Mouse (Mus musculus): ENCODE measurements around the gene Rhoa. TPM values are rescaled to one million over a fixed set of nuclear protein-coding genes. Genes with fewer than 3 reads are reported as not detected.

The Rhoa gene
- total and polyA plus RNA-seq, 3 experiments, result 136 to 426 (median 235) TPM

- Histone ChIP-seq H3K4me1 (ENCODE audit: insufficient read depth, low read depth, low read length) (peaks cover 17% of the 10 kb centered on the region), H3K27me3 (ENCODE audit: insufficient read depth, low read length) (peaks cover 4% of the 10 kb centered on the region; the same call in 1 of the 2 replicates), H3K4me3 (ENCODE audit: low read depth, low read length) (no peak overlapping the region), H3K9me3 (replicated peaks) (no peaks in the 10 kb centered on the region), H3K36me3 (replicated peaks) (no peaks in the 10 kb centered on the region)
- DNase-seq (ENCODE audit: low spot score), result no peak
- ATAC-seq (ENCODE audit: extremely low read depth, insufficient number of reproducible peaks, low FRiP score, poor library complexity, severe bottlenecking), result no peak
- TF ChIP-seq GATA1 (IDR thresholded peaks at IDR 0.05; ENCODE audit: borderline replicate concordance, low read length) (no peak), TAL1 (conservative IDR thresholded peaks at IDR 0.05; ENCODE audit: low read depth, low read length) (no peak), POLR2AphosphoS5 (IDR thresholded peaks at IDR 0.05; ENCODE audit: insufficient replicate concordance, low read depth, low read length) (no peak), GATA2 (IDR thresholded peaks at IDR 0.05; ENCODE audit: borderline replicate concordance, low read depth, low read length) (no peak)
Observed at GRCm38 (mm10) chr9:108289347-108289746, 16.6 kb upstream of the Rhoa start.

GRCm38 (mm10) chr9:108290016-108290750, 15.7 kb upstream of the Rhoa start, which contains the start of gene Nicn1:
TSS of gene Nicn1 (plus strand) at chr9:108290429.
- no peaks in the 10 kb centered on the region for H3K9me3 ChIP-seq (replicated peaks)
- ATAC-seq (ENCODE audit: extremely low read depth, insufficient number of reproducible peaks, low FRiP score, poor library complexity, severe bottlenecking) (peak; percentile 99), DNase-seq (ENCODE audit: low spot score) (peak; percentile 83)
- peaks cover 11% of the 10 kb centered on the region for H3K27me3 ChIP-seq (ENCODE audit: insufficient read depth, low read length)
- TF ChIP-seq TAL1 (conservative IDR thresholded peaks at IDR 0.05; ENCODE audit: low read depth, low read length) (no peak), GATA2 (IDR thresholded peaks at IDR 0.05; ENCODE audit: borderline replicate concordance, low read depth, low read length) (no peak), GATA1 (IDR thresholded peaks at IDR 0.05; ENCODE audit: borderline replicate concordance, low read length) (no peak), CTCF (IDR thresholded peaks at IDR 0.05; ENCODE audit: low read depth, low read length) (no peak), POLR2AphosphoS5 (IDR thresholded peaks at IDR 0.05; ENCODE audit: insufficient replicate concordance, low read depth, low read length) (no peak)
- no peaks in the 10 kb centered on the region for H3K36me3 ChIP-seq (replicated peaks)
- H3K4me1 ChIP-seq (ENCODE audit: insufficient read depth, low read depth, low read length), result peaks cover 13% of the 10 kb centered on the region
- H3K4me3 ChIP-seq (ENCODE audit: low read depth, low read length), result peak within 1 kb of the TSS; percentile 69

GRCm38 (mm10) chr9:108290773-108291172, 15.2 kb upstream of the Rhoa start:
- no peaks in the 10 kb centered on the region for H3K36me3 ChIP-seq (replicated peaks)
- H3K9me3 ChIP-seq (replicated peaks), result no peaks in the 10 kb centered on the region
- peaks cover 13% of the 10 kb centered on the region for H3K4me1 ChIP-seq (ENCODE audit: insufficient read depth, low read depth, low read length)
- DNase-seq (ENCODE audit: low spot score) (no peak), ATAC-seq (ENCODE audit: extremely low read depth, insufficient number of reproducible peaks, low FRiP score, poor library complexity, severe bottlenecking) (no peak)
- H3K27me3 ChIP-seq (ENCODE audit: insufficient read depth, low read length), result peaks cover 14% of the 10 kb centered on the region
- TF ChIP-seq POLR2AphosphoS5 (IDR thresholded peaks at IDR 0.05; ENCODE audit: insufficient replicate concordance, low read depth, low read length) (no peak), CTCF (IDR thresholded peaks at IDR 0.05; ENCODE audit: low read depth, low read length) (no peak), GATA2 (IDR thresholded peaks at IDR 0.05; ENCODE audit: borderline replicate concordance, low read depth, low read length) (no peak)
- peak overlapping the region; percentile 69; the same call in 1 of the 2 replicates for H3K4me3 ChIP-seq (ENCODE audit: low read depth, low read length)

- no peak within 1 kb of the TSS for H3K4me3 ChIP-seq (ENCODE audit: low read depth, low read length)
- DNase-seq (ENCODE audit: low spot score) (no peak), ATAC-seq (ENCODE audit: extremely low read depth, insufficient number of reproducible peaks, low FRiP score, poor library complexity, severe bottlenecking) (no peak)
Observed at GRCm38 (mm10) chr9:108296453-108297355, 9.2 kb upstream of the Rhoa start, which contains the start of gene Amt. TSS of gene Amt (plus strand) at chr9:108296853.

GRCm38 (mm10) chr9:108301853-108302252, 4.1 kb upstream of the Rhoa start:
- no peak for ATAC-seq (ENCODE audit: extremely low read depth, insufficient number of reproducible peaks, low FRiP score, poor library complexity, severe bottlenecking)

More at GRCm38 (mm10) chr9:108296453-108297355, 9.2 kb upstream of the Rhoa start, which contains the start of gene Amt:
- H3K9me3 ChIP-seq (replicated peaks), result no peaks in the 10 kb centered on the region
- H3K27me3 ChIP-seq (ENCODE audit: insufficient read depth, low read length), result peaks cover 18% of the 10 kb centered on the region
- peaks cover 3% of the 10 kb centered on the region; the same call in 1 of the 2 replicates for H3K4me1 ChIP-seq (ENCODE audit: insufficient read depth, low read depth, low read length)
- TF ChIP-seq GATA1 (IDR thresholded peaks at IDR 0.05; ENCODE audit: borderline replicate concordance, low read length), result no peak
- no peak for TF ChIP-seq TAL1 (conservative IDR thresholded peaks at IDR 0.05; ENCODE audit: low read depth, low read length)
- no peak for TF ChIP-seq CTCF (IDR thresholded peaks at IDR 0.05; ENCODE audit: low read depth, low read length)
- no peak for TF ChIP-seq POLR2AphosphoS5 (IDR thresholded peaks at IDR 0.05; ENCODE audit: insufficient replicate concordance, low read depth, low read length)
- no peak for TF ChIP-seq GATA2 (IDR thresholded peaks at IDR 0.05; ENCODE audit: borderline replicate concordance, low read depth, low read length)
- peaks cover 17% of the 10 kb centered on the region for H3K36me3 ChIP-seq (replicated peaks)

DNA sequence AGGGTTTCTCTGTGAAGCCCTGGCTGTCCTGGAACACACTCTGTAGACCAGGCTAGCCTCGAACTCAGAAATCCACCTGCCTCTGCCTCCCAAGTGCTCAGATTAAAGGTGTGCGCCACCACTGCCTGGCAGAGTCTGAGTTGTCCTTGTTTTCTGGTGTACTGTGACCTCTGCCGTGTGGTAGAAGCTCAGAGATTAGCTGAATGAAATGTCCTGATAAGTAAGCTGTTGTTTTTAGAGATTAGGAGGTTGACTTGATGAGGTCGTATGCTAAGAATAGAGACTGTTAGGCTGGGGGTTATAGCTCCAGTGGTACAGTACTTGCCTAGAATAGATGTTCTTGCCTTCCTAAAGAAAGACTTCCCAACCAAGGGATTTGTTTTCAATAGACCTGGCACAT, 1.2 kb upstream of the Rhoa start:
- H3K36me3 ChIP-seq (replicated peaks), result peaks cover 43% of the 10 kb centered on the region
- no peaks in the 10 kb centered on the region for H3K9me3 ChIP-seq (replicated peaks)
- H3K4me3 ChIP-seq (ENCODE audit: low read depth, low read length), result peak overlapping the region; percentile 73; the same call in 1 of the 2 replicates
- no peak for DNase-seq (ENCODE audit: low spot score)
- peaks cover 22% of the 10 kb centered on the region for H3K4me1 ChIP-seq (ENCODE audit: insufficient read depth, low read depth, low read length)
- H3K27me3 ChIP-seq (ENCODE audit: insufficient read depth, low read length), result no peaks in the 10 kb centered on the region
- TF ChIP-seq CTCF (IDR thresholded peaks at IDR 0.05; ENCODE audit: low read depth, low read length) (no peak), GATA1 (IDR thresholded peaks at IDR 0.05; ENCODE audit: borderline replicate concordance, low read length) (no peak), TAL1 (conservative IDR thresholded peaks at IDR 0.05; ENCODE audit: low read depth, low read length) (no peak), POLR2AphosphoS5 (IDR thresholded peaks at IDR 0.05; ENCODE audit: insufficient replicate concordance, low read depth, low read length) (no peak), GATA2 (IDR thresholded peaks at IDR 0.05; ENCODE audit: borderline replicate concordance, low read depth, low read length) (no peak)
- no peak for ATAC-seq (ENCODE audit: extremely low read depth, insufficient number of reproducible peaks, low FRiP score, poor library complexity, severe bottlenecking)

More at GRCm38 (mm10) chr9:108301853-108302252, 4.1 kb upstream of the Rhoa start:
- no peak overlapping the region for H3K4me3 ChIP-seq (ENCODE audit: low read depth, low read length)
- peaks cover 19% of the 10 kb centered on the region for H3K4me1 ChIP-seq (ENCODE audit: insufficient read depth, low read depth, low read length)
- no peak for TF ChIP-seq CTCF (IDR thresholded peaks at IDR 0.05; ENCODE audit: low read depth, low read length)
- no peaks in the 10 kb centered on the region for H3K9me3 ChIP-seq (replicated peaks)
- no peak for DNase-seq (ENCODE audit: low spot score)
- no peaks in the 10 kb centered on the region for H3K27me3 ChIP-seq (ENCODE audit: insufficient read depth, low read length)
- H3K36me3 ChIP-seq (replicated peaks), result peaks cover 43% of the 10 kb centered on the region
